Mouse (Mus musculus) MEL (cell line): Measurements from ENCODE around the gene Pon3.

Experiments used
- CHD2 ChIP-seq: IDR thresholded peaks from 2 replicates; pipeline ENCODE4 v1.6.1; 2011; ENCODE audit warnings: low read length, improper control_type of control experiment
- CTCF ChIP-seq, 3 experiments: IDR thresholded peaks in 2 of 3; conservative IDR thresholded peaks in 1 of 3; 2 replicates each; pipeline ENCODE4 v1.5.1; 2011 to 2012; ENCODE audit warnings: low read length in 3 of 3, low read depth in 2 of 3, mild to moderate bottlenecking in 2 of 3, improper control_type of control experiment in 1 of 3, inconsistent platforms in 1 of 3, mixed read lengths in 1 of 3, moderate library complexity in 1 of 3; ENCODE audit not compliant: control insufficient read depth in 1 of 3, insufficient read depth in 1 of 3, poor library complexity in 1 of 3, severe bottlenecking in 1 of 3
- E2F4 ChIP-seq: IDR thresholded peaks from 2 replicates; pipeline ENCODE4 v1.6.1; 2011; ENCODE audit warnings: low read depth, low read length, improper control_type of control experiment, borderline replicate concordance
- EP300 ChIP-seq, 2 experiments: IDR thresholded peaks; 2 replicates each; pipeline ENCODE4 v1.6.1; 2011; ENCODE audit warnings: improper control_type of control experiment in 2 of 2, low read length in 2 of 2, low read depth in 1 of 2, mild to moderate bottlenecking in 1 of 2
- KAT2A ChIP-seq: conservative IDR thresholded peaks from 2 replicates; pipeline ENCODE4 v1.6.1; 2012; ENCODE audit warnings: low read depth, low read length, improper control_type of control experiment, inconsistent platforms
- NELFE ChIP-seq: IDR thresholded peaks from 2 replicates; pipeline ENCODE4 v1.6.1; 2011; ENCODE audit warnings: low read depth, low read length, improper control_type of control experiment
- NRF1 ChIP-seq: IDR thresholded peaks from 2 replicates; pipeline ENCODE4 v1.6.1; 2014; ENCODE audit warnings: low read depth, mild to moderate bottlenecking, inconsistent platforms, low read length, improper control_type of control experiment, moderate library complexity; ENCODE audit not compliant: poor library complexity, insufficient read depth, severe bottlenecking
- POLR2A ChIP-seq, 2 experiments: IDR thresholded peaks; 2 replicates each; pipeline ENCODE4 v1.6.1; 2011 to 2012; ENCODE audit warnings: low read length in 2 of 2, mild to moderate bottlenecking in 2 of 2, control low read depth in 1 of 2, improper control_type of control experiment in 1 of 2, low read depth in 1 of 2, moderate library complexity in 1 of 2; ENCODE audit not compliant: control insufficient read depth in 1 of 2, insufficient read depth in 1 of 2, poor library complexity in 1 of 2
- POLR2AphosphoS2 ChIP-seq: IDR thresholded peaks from 2 replicates; pipeline ENCODE4 v1.6.1; 2011; ENCODE audit warnings: low read length, improper control_type of control experiment
- RAD21 ChIP-seq: IDR thresholded peaks from 2 replicates; pipeline ENCODE4 v1.6.1; 2011; ENCODE audit warnings: mild to moderate bottlenecking, low read depth, low read length, improper control_type of control experiment
- TBP ChIP-seq: IDR thresholded peaks from 2 replicates; pipeline ENCODE4 v1.8.0; 2011; ENCODE audit warnings: low read depth, low read length, improper control_type of control experiment
- USF1 ChIP-seq: IDR thresholded peaks from 2 replicates; pipeline ENCODE4 v1.6.1; 2014; ENCODE audit warnings: low read depth, mild to moderate bottlenecking, inconsistent platforms, low read length, improper control_type of control experiment, moderate library complexity
- ZMIZ1 ChIP-seq: IDR thresholded peaks from 2 replicates; pipeline ENCODE4 v1.6.1; 2012; ENCODE audit warnings: low read depth, mild to moderate bottlenecking, inconsistent platforms, low read length, improper control_type of control experiment, moderate library complexity

DNA sequence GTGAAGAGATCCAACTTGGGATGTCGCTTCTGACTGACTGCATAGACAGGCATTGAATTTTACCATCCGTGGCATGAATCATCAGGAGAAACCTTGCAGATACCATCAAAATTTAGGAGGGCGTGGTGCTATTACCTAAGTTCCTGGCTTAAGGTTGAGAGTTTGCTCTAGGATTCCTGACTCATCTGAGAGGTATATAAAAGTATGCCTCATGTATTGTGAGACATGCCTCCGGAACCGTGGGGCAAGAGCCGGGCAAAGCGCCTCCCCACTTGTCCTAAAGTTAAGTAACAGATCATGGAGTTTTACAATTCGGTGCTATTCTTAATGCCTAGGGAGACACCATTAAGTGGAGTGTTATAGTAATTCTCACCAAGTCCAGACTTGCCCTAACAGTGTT lies 44.5 kb upstream of the Pon3 start:
- TF ChIP-seq EP300 (IDR thresholded peaks at IDR 0.05; ENCODE audit: low read depth in 1 of 2, low read length in 2 of 2) (no peak), POLR2AphosphoS2 (no peak), RAD21 (no peak), USF1 (no peak), NELFE (no peak), E2F4 (no peak), POLR2A (IDR thresholded peaks at IDR 0.05; ENCODE audit: control insufficient read depth in 1 of 2, insufficient read depth in 1 of 2, low read depth in 1 of 2, low read length in 2 of 2, poor library complexity in 1 of 2) (no peak), CTCF (IDR thresholded peaks at IDR 0.05 in 2 of 3, conservative IDR thresholded peaks at IDR 0.05 in 1 of 3; ENCODE audit: control insufficient read depth in 1 of 3, insufficient read depth in 1 of 3, low read depth in 2 of 3, low read length in 3 of 3, poor library complexity in 1 of 3, severe bottlenecking in 1 of 3) (no peak), CHD2 (no peak), NRF1 (no peak), ZMIZ1 (no peak), TBP (no peak), KAT2A (no peak)
